Mouse (Mus musculus) spleen, adult 2 months (tissue): ENCODE data around the gene Tbx21.

Experiments used
- CTCF ChIP-seq: fragments of 200-500 bp; IDR thresholded peaks from 2 replicates; pipeline ENCODE4 v1.5.1; 2011; ENCODE audit warnings: mild to moderate bottlenecking, inconsistent platforms; ENCODE audit not compliant: insufficient read depth, insufficient read length, insufficient replicate concordance; ENCODE audit errors: extremely low read depth
- POLR2A ChIP-seq: fragments of 200-500 bp; IDR thresholded peaks from 2 replicates; pipeline ENCODE4 v1.6.1; 2011; ENCODE audit warnings: low read depth, low read length, inconsistent platforms

GRCm38 (mm10) chr11:97133270-97133669 lies 18.1 kb upstream of the Tbx21 start:
- TF ChIP-seq POLR2A: 0 out of 2 replicates have a peak, but pooled peaks have one; percentile 9
- no peak for TF ChIP-seq CTCF
